Mouse (Mus musculus): Measurements from ENCODE around the gene Slc41a2.
"Not testable (repeated sequence)": the region's sequence is repeated elsewhere in the genome, so short reads cannot be mapped to it uniquely, and the experiment has no call there.

Gene Slc41a2

GRCm38 (mm10) chr10:83337159-83337951 is at the start of gene Slc41a2:
Gene Slc41a2, minus strand, starts transcription at chr10:83337882.
- ATAC-seq (ENCODE audit: insufficient number of reproducible peaks, low FRiP score, low TSS enrichment), result peak; percentile 91

GRCm38 (mm10) chr10:83385330-83385910 is 47.7 kb upstream of the Slc41a2 start:
- no peak for ATAC-seq (ENCODE audit: insufficient number of reproducible peaks, low FRiP score, low TSS enrichment)

- ATAC-seq (ENCODE audit: insufficient number of reproducible peaks, low FRiP score, low TSS enrichment), result no peak
These were observed 47.0 kb upstream of the Slc41a2 start for GRCm38 (mm10) chr10:83384456-83385215.

- ATAC-seq (ENCODE audit: insufficient number of reproducible peaks, low FRiP score, low TSS enrichment), result no peak
These were observed 46.2 kb upstream of the Slc41a2 start for GRCm38 (mm10) chr10:83383863-83384262.

- no peak for ATAC-seq (ENCODE audit: insufficient number of reproducible peaks, low FRiP score, low TSS enrichment)
These were observed 45.3 kb upstream of the Slc41a2 start for GRCm38 (mm10) chr10:83382988-83383387.

GRCm38 (mm10) chr10:83382528-83382927 is 44.8 kb upstream of the Slc41a2 start:
- no peak for ATAC-seq (ENCODE audit: insufficient number of reproducible peaks, low FRiP score, low TSS enrichment)

- ATAC-seq (ENCODE audit: insufficient number of reproducible peaks, low FRiP score, low TSS enrichment), result no peak
These were observed 42.8 kb upstream of the Slc41a2 start for GRCm38 (mm10) chr10:83380501-83380900.

GRCm38 (mm10) chr10:83378083-83378833 is 40.6 kb upstream of the Slc41a2 start:
- no peak for ATAC-seq (ENCODE audit: insufficient number of reproducible peaks, low FRiP score, low TSS enrichment)

- ATAC-seq (ENCODE audit: insufficient number of reproducible peaks, low FRiP score, low TSS enrichment), result no peak
These were observed 39.4 kb upstream of the Slc41a2 start for GRCm38 (mm10) chr10:83376911-83377682.

- not testable (repeated sequence) for ATAC-seq (ENCODE audit: insufficient number of reproducible peaks, low FRiP score, low TSS enrichment)
These were observed 37.8 kb upstream of the Slc41a2 start for GRCm38 (mm10) chr10:83375458-83375857.

- no peak for ATAC-seq (ENCODE audit: insufficient number of reproducible peaks, low FRiP score, low TSS enrichment)
These were observed 36.5 kb upstream of the Slc41a2 start for GRCm38 (mm10) chr10:83374045-83374656.

GRCm38 (mm10) chr10:83368918-83369317 is 31.2 kb upstream of the Slc41a2 start:
- ATAC-seq (ENCODE audit: insufficient number of reproducible peaks, low FRiP score, low TSS enrichment), result no peak

GRCm38 (mm10) chr10:83363451-83363850 is 25.8 kb upstream of the Slc41a2 start:
- ATAC-seq (ENCODE audit: insufficient number of reproducible peaks, low FRiP score, low TSS enrichment), result no peak

GRCm38 (mm10) chr10:83361643-83362382 is 24.1 kb upstream of the Slc41a2 start:
- no peak for ATAC-seq (ENCODE audit: insufficient number of reproducible peaks, low FRiP score, low TSS enrichment)

GRCm38 (mm10) chr10:83360356-83360755 is 22.7 kb upstream of the Slc41a2 start:
- ATAC-seq (ENCODE audit: insufficient number of reproducible peaks, low FRiP score, low TSS enrichment), result no peak

GRCm38 (mm10) chr10:83359956-83360355 is 22.3 kb upstream of the Slc41a2 start, which contains the start of gene D10Wsu102e:
Gene D10Wsu102e, plus strand, starts transcription at chr10:83360221.
- ATAC-seq (ENCODE audit: insufficient number of reproducible peaks, low FRiP score, low TSS enrichment), result peak; percentile 96

GRCm38 (mm10) chr10:83359451-83359850 is 21.8 kb upstream of the Slc41a2 start:
- ATAC-seq (ENCODE audit: insufficient number of reproducible peaks, low FRiP score, low TSS enrichment), result no peak

GRCm38 (mm10) chr10:83356416-83356815 is 18.7 kb upstream of the Slc41a2 start:
- ATAC-seq (ENCODE audit: insufficient number of reproducible peaks, low FRiP score, low TSS enrichment), result no peak

Data from cerebellum, adult (tissue).